Mouse (Mus musculus): ENCODE data around the gene Actl6a.
"Not testable (repeated sequence)": the region's sequence is repeated elsewhere in the genome, so short reads cannot be mapped to it uniquely, and the experiment has no call there.

Actl6a gene

GRCm38 (mm10) chr3:32745426-32745825 lies 39.3 kb downstream of the Actl6a start:
- DNase-seq (ENCODE audit: inconsistent age in 2 of 2, low spot score in 1 of 2): not testable (repeated sequence)

GRCm38 (mm10) chr3:32748384-32748783 lies 42.3 kb downstream of the Actl6a start:
- no peak for DNase-seq (ENCODE audit: inconsistent age in 2 of 2, low spot score in 1 of 2)

- no peak for DNase-seq (ENCODE audit: inconsistent age in 2 of 2, low spot score in 1 of 2)
These were observed 43.9 kb downstream of the Actl6a start for GRCm38 (mm10) chr3:32749820-32750579.

DNA sequence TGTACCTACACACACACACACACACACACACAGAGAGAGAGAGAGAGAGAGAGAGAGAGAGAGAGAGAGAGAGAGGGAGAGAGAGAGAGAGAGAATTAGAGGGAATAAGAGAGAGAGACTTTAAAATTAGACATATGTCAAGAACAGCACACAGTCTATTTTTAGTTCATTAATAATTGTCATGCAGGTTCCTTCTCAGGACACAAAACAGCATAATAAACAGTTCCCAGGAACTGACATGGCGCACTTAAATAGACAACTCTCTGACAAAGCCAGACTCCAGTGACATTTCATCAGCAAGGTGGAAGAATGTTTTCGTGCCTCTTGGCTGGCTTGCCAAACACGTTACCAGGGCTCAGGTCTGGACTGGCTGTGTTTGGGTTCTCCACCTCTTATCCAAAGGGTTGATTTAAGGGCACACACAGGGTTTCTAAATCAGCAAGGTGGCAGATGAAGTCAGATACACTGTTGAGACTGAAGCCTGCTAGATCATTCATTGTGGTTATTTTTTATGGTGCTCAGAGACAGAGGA lies 48.4 kb downstream of the Actl6a start:
- DNase-seq (ENCODE audit: inconsistent age in 2 of 2, low spot score in 1 of 2): no peak

DNA sequence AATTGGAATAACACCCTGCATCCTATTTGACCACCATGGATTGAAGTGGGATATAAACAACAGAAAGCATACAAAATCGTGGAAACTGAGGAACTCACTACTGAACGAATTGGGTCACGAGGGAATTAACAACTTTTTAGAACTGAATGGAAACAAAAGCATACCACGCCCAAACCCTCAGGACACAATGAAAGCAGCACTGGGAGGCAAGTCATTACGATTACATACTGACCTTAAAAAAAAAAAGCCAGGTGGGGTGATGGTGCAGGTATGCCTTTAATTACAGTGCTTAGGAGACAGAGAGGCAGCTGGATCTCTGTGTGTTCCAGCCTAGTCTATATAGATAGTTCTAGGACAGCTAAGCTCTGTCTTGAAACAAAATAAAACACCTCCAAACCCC lies 53.1 kb downstream of the Actl6a start:
- no peak for DNase-seq (ENCODE audit: inconsistent age in 2 of 2, low spot score in 1 of 2)

DNA sequence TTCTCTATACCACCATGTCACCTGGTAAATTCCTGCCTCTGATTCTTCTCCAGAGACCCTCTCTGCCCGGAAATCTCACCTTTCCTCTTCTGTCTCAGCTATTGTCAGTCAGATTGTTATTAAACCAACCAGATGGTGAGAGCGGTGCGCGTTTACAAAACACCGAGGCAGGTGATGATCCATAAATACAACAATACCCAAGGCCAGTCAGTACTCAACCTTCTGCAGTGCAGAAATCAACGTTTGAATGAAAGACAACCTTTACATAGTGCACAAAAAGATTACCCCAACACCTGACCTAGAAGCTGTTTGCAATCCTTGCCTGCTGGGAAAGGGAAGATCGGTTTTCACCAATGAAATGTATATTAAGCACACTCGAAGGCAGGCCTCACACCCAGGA lies 56.9 kb downstream of the Actl6a start:
- no peak for DNase-seq (ENCODE audit: inconsistent age in 2 of 2, low spot score in 1 of 2)

DNA sequence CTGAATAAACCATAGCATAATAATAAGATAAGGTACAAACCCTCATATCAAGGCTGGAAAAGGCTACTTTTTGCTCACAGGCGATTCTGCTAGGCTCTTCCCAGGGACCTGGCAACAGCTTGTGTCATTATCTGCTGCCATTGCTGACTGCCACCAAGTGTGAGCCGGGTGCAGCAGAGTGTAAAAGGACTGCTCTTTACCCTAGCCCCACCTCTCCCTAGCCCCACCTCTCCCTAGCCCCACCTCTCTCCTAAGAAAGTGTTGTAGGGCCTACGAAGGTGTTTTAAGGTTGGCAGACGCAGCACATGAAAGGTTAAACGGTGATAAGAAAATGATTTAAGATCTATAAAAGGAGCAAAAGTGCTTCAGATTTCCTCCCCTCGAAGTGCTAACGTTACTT lies 57.8 kb downstream of the Actl6a start:
- DNase-seq (ENCODE audit: inconsistent age in 2 of 2, low spot score in 1 of 2): no peak

GRCm38 (mm10) chr3:32770781-32771180 lies 64.7 kb downstream of the Actl6a start:
- DNase-seq (ENCODE audit: inconsistent age in 2 of 2, low spot score in 1 of 2): peak in 1 of 2 experiments; percentile 13

Data from adrenal gland, adult (tissue).